Mouse (Mus musculus): ENCODE results near the gene Trim2. TPM values are rescaled to one million over a fixed set of nuclear protein-coding genes. Genes with fewer than 3 reads are reported as not detected.

Trim2 gene
- polyA plus RNA-seq, 3 experiments from 2014 or later, result 3.1 to 5.0 (median 4.8) TPM

GRCm38 (mm10) chr3:84131369-84131768 lies 175.3 kb downstream of the Trim2 start:
- no peak for ATAC-seq

- ATAC-seq, result no peak
Observed at GRCm38 (mm10) chr3:84130776-84131175, 175.9 kb downstream of the Trim2 start.

GRCm38 (mm10) chr3:84128871-84129870 lies 177.5 kb downstream of the Trim2 start:
- ATAC-seq, result no peak

- ATAC-seq, result no peak
Observed at GRCm38 (mm10) chr3:84127431-84127830, 179.2 kb downstream of the Trim2 start.

GRCm38 (mm10) chr3:84126721-84127120 lies 180.0 kb downstream of the Trim2 start:
- no peak for ATAC-seq

- peak; percentile 39 for ATAC-seq
Observed at GRCm38 (mm10) chr3:84125704-84126289, 180.9 kb downstream of the Trim2 start.

- ATAC-seq, result peak; percentile 58
Observed at GRCm38 (mm10) chr3:84123461-84123860, 183.2 kb downstream of the Trim2 start.

GRCm38 (mm10) chr3:84118718-84119117 lies 188.0 kb downstream of the Trim2 start:
- no peak for ATAC-seq

GRCm38 (mm10) chr3:84118178-84118577 lies 188.5 kb downstream of the Trim2 start:
- no peak for ATAC-seq

Other genes with a start within 250 kb of the Trim2 start
- 10 to 100 TPM in 1 of 3 experiments, 1 to 10 TPM in 2; 1.4 to 12.4 (median 1.5) TPM for gene Mnd1, start 151.1 kb downstream of the Trim2 start, polyA plus RNA-seq (2017; shearing (Covaris generic))
- gene Gm6525, start 132.8 kb downstream of the Trim2 start, polyA plus RNA-seq (2017; shearing (Covaris generic)), result under 1 TPM; 0.50 to 0.80 (median 0.70) TPM
- 1 to 10 TPM in 2 of 3 experiments, under 1 TPM in 1; 0.52 to 1.6 (median 1.3) TPM for gene Fhdc1, start 173.6 kb upstream of the Trim2 start, polyA plus RNA-seq (2017; shearing (Covaris generic))

Measured in inflammation-experienced regulatory T-cells, adult 6 months (primary cell).